Mouse (Mus musculus): ENCODE measurements around the gene Kcnj16.

Kcnj16 gene

GRCm38 (mm10) chr11:110967762-110968135, at the start of gene Kcnj16:
Gene Kcnj16 (plus strand): TSS chr11:110968033.
- no peak for DNase-seq (ENCODE audit: low spot score)

- no peak for DNase-seq (ENCODE audit: low spot score)
Observed at GRCm38 (mm10) chr11:110918808-110919465, 48.9 kb upstream of the Kcnj16 start.

GRCm38 (mm10) chr11:110935699-110936098, 32.1 kb upstream of the Kcnj16 start:
- DNase-seq (ENCODE audit: low spot score), result no peak

- no peak for DNase-seq (ENCODE audit: low spot score)
Observed at GRCm38 (mm10) chr11:110942280-110942679, 25.6 kb upstream of the Kcnj16 start.

GRCm38 (mm10) chr11:110942695-110943135, 25.1 kb upstream of the Kcnj16 start:
- DNase-seq (ENCODE audit: low spot score), result no peak

DNA sequence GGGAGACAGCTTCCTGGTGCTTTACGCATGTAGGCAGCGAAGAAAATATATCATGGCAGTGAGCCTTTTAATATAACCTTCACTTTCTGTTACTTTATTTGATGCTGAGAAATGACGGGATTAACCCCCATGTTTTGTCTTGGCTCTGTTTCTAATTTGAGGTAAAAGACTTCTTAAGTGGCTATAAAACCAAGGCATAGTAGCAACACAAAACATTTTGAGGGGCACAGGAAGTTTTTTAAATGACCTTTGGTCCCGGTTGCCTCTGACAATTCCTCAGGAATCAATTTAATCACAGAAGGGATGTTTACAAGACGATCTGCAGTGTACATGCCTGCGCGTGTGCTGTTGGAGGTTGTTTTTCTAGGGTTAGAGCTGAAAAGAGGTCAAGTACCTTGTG, 11.2 kb upstream of the Kcnj16 start:
- no peak for DNase-seq (ENCODE audit: low spot score)

DNA sequence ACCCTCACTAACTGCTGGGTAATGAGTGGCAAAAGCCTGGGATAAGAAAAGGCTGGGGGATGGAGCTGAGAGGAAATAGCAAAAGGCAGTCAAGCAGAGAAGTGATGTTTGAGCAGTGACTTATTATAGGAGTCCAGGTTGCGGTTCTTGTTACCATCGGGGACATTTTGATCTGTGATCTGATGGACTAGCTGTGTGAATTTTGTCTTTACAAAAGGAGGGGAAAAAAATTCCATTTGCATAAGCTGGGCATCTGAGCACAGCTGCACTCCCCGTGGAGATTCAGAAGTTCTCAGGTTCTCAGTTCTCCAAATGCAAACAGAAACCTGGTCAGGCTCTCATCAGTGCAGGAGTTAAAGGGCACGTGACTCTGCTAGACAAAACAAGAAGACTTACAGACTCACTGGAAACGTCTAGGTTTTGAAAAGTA, 6.2 kb upstream of the Kcnj16 start:
- DNase-seq (ENCODE audit: low spot score), result no peak

DNA sequence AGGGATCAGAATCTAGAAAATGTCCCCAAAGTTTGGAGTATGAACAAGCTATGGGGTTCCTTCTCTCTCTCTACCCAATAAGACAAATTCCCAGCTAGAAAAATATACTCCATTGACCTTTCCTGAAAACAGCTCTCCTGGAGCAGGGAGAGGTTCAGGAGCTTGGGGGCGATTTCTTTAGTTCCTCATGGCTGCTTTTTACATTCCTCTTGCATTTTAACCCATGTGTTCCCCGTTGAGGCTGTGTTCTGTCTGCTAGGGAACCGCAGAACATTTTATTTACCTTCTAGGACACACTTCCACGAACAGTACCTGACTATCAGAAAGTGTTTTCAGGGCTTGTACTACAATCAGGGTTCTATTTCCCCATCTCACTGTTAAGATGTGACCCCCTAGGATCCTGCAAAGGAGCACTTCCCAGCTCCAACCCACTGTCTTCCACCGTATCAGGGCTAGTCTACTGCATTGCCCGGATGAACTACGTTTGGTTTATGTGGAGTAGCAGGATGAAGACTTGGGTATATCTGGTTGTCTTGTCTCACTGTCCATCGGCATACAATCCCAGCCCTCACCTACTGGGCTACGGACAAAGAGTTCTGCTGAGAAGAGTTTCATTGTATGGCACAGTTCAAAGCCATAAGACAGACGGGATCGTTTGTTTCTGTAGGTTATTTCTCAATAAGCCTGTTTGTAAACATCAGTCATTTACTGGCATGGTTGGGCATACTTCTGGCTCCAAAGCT, 643 bp upstream of the Kcnj16 start:
- no peak for DNase-seq (ENCODE audit: low spot score)

DNA sequence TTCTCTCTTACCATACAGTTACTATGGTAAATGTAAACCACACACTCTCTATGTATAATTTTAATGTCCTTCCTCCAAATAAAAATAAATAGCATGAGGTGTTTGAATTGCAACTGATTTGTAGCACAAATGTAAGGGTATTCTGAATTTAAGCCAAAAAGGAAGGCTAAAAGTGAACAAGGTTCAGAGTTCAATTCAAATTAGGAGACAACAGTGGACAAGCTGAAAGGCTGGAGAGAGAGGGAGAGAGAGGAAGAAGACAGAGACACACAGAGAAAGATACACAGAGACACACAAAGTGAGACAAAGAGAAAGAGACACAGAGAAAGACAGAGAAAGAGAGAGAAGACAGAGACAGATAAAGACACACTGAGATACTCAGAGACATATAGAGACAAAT, 1.1 kb downstream of the Kcnj16 start:
- no peak for DNase-seq (ENCODE audit: low spot score)

DNA sequence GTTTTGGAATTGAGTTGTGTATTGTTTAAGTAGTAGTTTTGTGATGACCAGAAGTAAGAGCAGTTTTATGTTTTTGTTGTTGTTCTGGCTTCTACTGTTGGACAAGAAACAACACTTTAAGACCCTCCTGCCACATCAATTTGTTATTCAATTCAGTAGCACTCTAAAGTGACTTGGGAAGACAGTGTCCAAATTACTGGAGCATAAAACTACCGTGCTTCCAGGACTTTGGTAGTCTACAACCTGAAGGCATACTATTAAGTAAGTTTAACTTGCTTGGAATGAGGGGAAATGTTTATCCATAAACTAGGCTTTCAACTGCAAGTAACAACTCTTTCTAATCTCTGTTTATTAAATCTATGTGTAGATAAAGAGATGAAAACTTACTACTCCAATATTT, 17.7 kb downstream of the Kcnj16 start:
- no peak for DNase-seq (ENCODE audit: low spot score)

GRCm38 (mm10) chr11:110985949-110986348, 18.1 kb downstream of the Kcnj16 start:
- no peak for DNase-seq (ENCODE audit: low spot score)

DNA sequence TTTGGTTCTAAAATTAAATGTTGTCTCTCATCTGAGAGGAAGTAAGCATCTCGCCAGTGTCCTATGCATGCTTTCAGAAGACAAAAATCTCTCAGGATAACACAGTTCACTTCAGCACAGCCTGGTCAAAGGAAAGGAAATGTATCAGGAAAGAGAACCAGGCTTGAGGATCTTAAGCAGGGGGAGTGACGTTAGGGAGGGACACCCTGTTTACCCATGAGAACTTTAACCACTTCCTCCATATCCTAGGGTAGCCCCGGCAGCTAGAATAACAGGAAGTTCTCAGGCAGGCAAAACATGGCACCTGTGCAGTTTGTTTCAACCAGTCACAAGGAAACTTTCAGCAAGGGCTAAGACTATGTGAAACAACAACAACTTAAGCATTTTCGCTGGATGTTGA, 25.8 kb downstream of the Kcnj16 start:
- DNase-seq (ENCODE audit: low spot score), result no peak

DNA sequence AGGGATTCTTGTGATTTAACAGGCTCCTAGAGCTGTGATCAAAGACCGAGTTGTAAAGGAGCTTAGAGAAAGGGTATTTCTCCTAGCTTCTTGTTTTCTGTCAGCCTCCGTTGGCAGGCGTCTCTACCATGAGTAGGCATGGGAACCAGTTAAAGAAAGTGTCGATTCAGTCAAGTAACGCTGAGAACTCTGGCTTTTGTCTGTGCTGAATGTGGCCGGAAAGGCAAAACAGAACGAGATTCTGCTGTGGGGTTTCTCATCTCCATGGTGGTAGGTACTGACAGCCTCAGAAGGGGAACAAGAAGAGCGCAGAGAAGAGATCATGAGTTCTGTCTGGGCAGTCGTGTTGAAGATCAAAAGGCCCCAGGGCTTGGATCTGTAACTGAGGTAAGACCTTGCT, 29.4 kb downstream of the Kcnj16 start:
- DNase-seq (ENCODE audit: low spot score), result no peak

- no peak for DNase-seq (ENCODE audit: low spot score)
Observed at GRCm38 (mm10) chr11:111005103-111005502, 37.3 kb downstream of the Kcnj16 start.

GRCm38 (mm10) chr11:111009471-111009870, 41.6 kb downstream of the Kcnj16 start:
- no peak for DNase-seq (ENCODE audit: low spot score)

GRCm38 (mm10) chr11:111016206-111016605, 48.4 kb downstream of the Kcnj16 start:
- no peak for DNase-seq (ENCODE audit: low spot score)

DNA sequence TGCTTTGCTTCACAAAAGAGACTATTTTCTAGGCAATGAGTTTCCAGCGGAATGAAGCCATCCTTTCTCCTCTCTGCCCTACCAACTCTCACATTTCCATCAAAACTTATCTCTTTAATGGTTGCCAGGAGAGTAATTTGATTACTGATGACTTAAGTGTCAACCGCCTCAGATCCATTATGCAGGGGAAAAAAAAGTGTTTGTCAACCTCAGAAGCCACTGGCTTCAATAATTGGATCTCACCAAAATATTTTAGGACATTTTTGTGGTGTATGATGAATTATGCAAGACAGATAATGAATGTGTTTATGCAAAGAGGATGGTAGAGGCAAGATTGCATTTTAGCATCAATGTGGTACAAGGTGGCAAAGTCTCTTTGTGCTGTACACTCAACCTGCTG, 52.4 kb downstream of the Kcnj16 start:
- DNase-seq (ENCODE audit: low spot score), result no peak

GRCm38 (mm10) chr11:111022681-111023281, 54.9 kb downstream of the Kcnj16 start:
- DNase-seq (ENCODE audit: low spot score), result no peak

- no peak for DNase-seq (ENCODE audit: low spot score)
Observed at GRCm38 (mm10) chr11:111042175-111042574, 74.3 kb downstream of the Kcnj16 start.

DNA sequence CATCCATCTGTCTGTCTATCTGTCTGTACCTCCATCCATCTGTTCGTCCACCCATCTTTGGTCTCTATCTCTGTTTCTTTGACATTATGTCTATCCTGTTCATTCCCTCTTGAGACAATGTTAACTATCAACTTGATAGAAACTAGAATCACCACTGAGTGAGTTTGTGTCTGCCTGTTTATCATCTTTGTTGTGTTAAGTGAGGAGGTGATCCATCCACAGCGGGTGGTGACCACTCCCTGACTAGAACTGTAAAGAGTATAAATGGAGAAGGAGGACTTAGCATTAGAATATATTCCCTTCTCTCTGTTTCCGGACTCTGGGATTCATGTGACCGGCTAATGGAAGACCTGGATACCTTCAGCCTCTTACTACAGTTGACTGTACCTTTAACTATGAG, 75.5 kb downstream of the Kcnj16 start:
- DNase-seq (ENCODE audit: low spot score), result no peak

GRCm38 (mm10) chr11:111054252-111054651, 86.4 kb downstream of the Kcnj16 start:
- DNase-seq (ENCODE audit: low spot score), result no peak

DNA sequence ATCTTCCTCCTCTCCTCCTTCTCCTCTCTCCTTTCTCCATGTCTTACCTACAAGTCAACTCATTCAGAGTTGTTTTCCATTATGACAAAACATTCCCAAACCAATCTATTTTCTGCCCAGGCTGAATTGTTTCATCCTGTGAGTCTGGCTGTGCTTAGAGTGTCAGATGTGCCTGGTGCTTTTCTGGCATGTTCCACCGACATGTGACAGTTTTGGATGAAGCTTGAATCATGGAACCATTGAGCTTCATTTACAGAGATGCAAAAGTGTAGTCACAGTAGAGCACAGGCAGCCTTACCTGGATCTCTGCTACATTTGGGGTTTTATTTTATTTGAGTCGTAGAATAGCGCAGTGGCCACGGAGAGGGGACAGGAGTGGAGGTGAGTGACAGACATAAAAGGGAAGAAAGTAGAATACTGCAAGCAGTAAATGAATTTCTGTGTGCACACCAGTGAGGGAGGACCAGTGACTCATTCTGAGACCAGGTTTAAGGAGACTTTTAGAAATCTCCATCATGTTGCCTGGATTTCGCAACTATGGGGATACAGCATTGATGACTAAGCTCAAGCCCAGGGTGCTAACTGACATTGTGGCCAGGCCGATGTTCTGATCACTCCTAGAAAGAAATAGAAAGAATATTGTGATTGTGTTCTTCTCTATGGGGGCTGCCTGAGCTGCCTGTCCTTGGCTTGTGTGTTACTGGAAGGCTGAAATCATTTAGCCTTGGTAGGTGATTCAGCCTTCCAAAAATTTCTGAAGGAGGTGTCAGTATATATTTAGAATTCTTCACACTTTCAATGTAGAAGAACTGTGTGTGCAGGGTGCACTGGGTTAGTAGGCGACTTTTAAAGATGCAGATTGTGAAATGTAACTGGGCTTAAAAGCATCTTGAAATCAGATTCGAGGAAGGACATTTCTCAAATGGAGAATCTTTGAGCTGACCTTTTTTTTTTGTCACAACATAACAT, 87.3 kb downstream of the Kcnj16 start:
- DNase-seq (ENCODE audit: low spot score), result no peak
